Mouse (Mus musculus) cortical plate, adult 2 months (tissue): Measurements from ENCODE around the gene Twnk.

Source experiments
- CTCF ChIP-seq: fragments of 200-500 bp; IDR thresholded peaks from 2 replicates; pipeline ENCODE4 v1.5.1; 2011; ENCODE audit warnings: mild to moderate bottlenecking, control low read depth, low read length; ENCODE audit not compliant: insufficient read depth; ENCODE audit errors: extremely low read depth
- POLR2A ChIP-seq: fragments of 200-500 bp; IDR thresholded peaks from 2 replicates; pipeline ENCODE4 v1.6.1; 2011; ENCODE audit warnings: mild to moderate bottlenecking, low read length, control low read depth; ENCODE audit not compliant: insufficient read depth; ENCODE audit errors: extremely low read depth

DNA sequence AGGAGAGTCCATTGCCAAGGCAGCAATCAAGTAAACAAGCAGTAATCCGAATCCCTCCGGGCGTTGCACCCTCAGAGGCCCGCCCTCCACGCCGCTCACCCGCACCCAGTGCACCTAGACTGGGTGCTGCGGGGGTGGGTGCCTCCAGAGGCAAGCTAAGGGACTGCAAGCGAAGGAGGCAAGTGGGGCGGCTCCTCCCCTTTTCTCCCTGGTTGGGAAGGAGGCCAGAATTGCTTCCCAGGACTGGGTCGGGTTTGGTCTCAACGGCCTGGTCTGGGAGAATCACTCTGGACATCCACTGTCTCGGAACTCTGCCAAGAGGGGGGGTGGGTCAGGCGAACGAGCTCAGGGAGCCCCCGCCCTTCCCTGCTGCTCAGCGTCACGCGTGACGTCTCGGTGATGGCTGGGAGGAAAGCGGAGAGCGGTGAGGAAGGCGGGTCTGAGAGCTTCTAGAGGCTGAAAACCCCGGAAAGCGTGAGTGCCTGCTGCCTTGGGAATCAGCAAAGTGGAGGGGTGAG, 42.0 kb downstream of the Twnk start, which contains the start of gene Sfxn3:
- TF ChIP-seq CTCF, result peak; percentile 47; the same call in 1 of the 2 replicates
- peak; percentile 86 for TF ChIP-seq POLR2A
